Mouse (Mus musculus) MEL (cell line): ENCODE data around the gene Krt18. TPM values are rescaled to one million over a fixed set of nuclear protein-coding genes. Genes with fewer than 3 reads are reported as not detected.

Source experiments
- DNase-seq: peaks from one replicate; pipeline ENCODE4 v3.0.0; 2011; ENCODE audit warnings: low read depth, low spot score
- H3K27ac ChIP-seq: 2 replicates; pipeline ENCODE4 v1.5.1; 2012; ENCODE audit warnings: low read depth, mild to moderate bottlenecking, control low read depth, low read length, moderate library complexity; ENCODE audit not compliant: control insufficient read depth
- H3K27me3 ChIP-seq, 2 experiments: fragments of 150-350 bp in 1 of 2; sonication (generic) in 1 of 2; 2 replicates each; pipeline ENCODE4 v1.6.1; 2012; ENCODE audit warnings: low read length in 2 of 2, mild to moderate bottlenecking in 2 of 2, improper control_type of control experiment in 1 of 2, moderate library complexity in 1 of 2; ENCODE audit not compliant: insufficient read depth in 2 of 2, control insufficient read depth in 1 of 2
- H3K36me3 ChIP-seq, 2 experiments: 2 replicates each; pipeline ENCODE4 v1.6.1; 2012 to 2014; ENCODE audit warnings: low read length in 2 of 2, improper control_type of control experiment in 1 of 2, inconsistent platforms in 1 of 2, mild to moderate bottlenecking in 1 of 2; ENCODE audit not compliant: insufficient read depth in 2 of 2, control insufficient read depth in 1 of 2
- H3K4me1 ChIP-seq, 2 experiments: fragments of 150-350 bp in 1 of 2; sonication (generic) in 1 of 2; 2 replicates each; pipeline ENCODE4 v1.6.1; 2012; ENCODE audit warnings: low read length in 2 of 2, improper control_type of control experiment in 1 of 2, mild to moderate bottlenecking in 1 of 2; ENCODE audit not compliant: insufficient read depth in 2 of 2, control insufficient read depth in 1 of 2
- H3K4me3 ChIP-seq, 2 experiments: fragments of 150-350 bp in 1 of 2; sonication (generic) in 1 of 2; 2 replicates each; pipeline ENCODE4 v1.5.1; 2012; ENCODE audit warnings: low read depth in 2 of 2, low read length in 2 of 2, mild to moderate bottlenecking in 2 of 2, moderate library complexity in 2 of 2, control low read depth in 1 of 2, improper control_type of control experiment in 1 of 2; ENCODE audit not compliant: control insufficient read depth in 1 of 2, insufficient read depth in 1 of 2
- H3K79me2 ChIP-seq: 2 replicates; pipeline ENCODE4 v1.6.1; 2012; ENCODE audit warnings: mild to moderate bottlenecking, low read length, moderate library complexity; ENCODE audit not compliant: control insufficient read depth, poor library complexity, insufficient read depth
- H3K9ac ChIP-seq: 2 replicates; pipeline ENCODE4 v1.6.1; 2012; ENCODE audit warnings: low read depth, mild to moderate bottlenecking, control low read depth, low read length, moderate library complexity; ENCODE audit not compliant: control insufficient read depth, poor library complexity, severe bottlenecking
- H3K9me3 ChIP-seq: fragments of 150-350 bp; sonication (generic); replicated peaks from 2 replicates; pipeline ENCODE4 v1.6.1; 2012; ENCODE audit warnings: mild to moderate bottlenecking, low read length, improper control_type of control experiment, moderate library complexity; ENCODE audit not compliant: insufficient read depth
- CHD1 ChIP-seq: IDR thresholded peaks from 2 replicates; pipeline ENCODE4 v1.6.1; 2012; ENCODE audit warnings: low read depth, mild to moderate bottlenecking, inconsistent platforms, low read length, improper control_type of control experiment
- CHD2 ChIP-seq: IDR thresholded peaks from 2 replicates; pipeline ENCODE4 v1.6.1; 2011; ENCODE audit warnings: low read length, improper control_type of control experiment
- E2F4 ChIP-seq: IDR thresholded peaks from 2 replicates; pipeline ENCODE4 v1.6.1; 2011; ENCODE audit warnings: low read depth, low read length, improper control_type of control experiment, borderline replicate concordance
- ELF1 ChIP-seq: IDR thresholded peaks from 2 replicates; pipeline ENCODE4 v1.6.1; 2014; ENCODE audit warnings: low read depth, mild to moderate bottlenecking, inconsistent platforms, low read length, improper control_type of control experiment, moderate library complexity
- ETS1 ChIP-seq: IDR thresholded peaks from 2 replicates; pipeline ENCODE4 v1.6.1; 2012; ENCODE audit warnings: low read depth, mild to moderate bottlenecking, inconsistent platforms, low read length, improper control_type of control experiment, moderate library complexity
- GATA1 ChIP-seq: IDR thresholded peaks from 2 replicates; pipeline ENCODE4 v1.6.1; 2011; ENCODE audit warnings: low read depth, low read length, improper control_type of control experiment
- JUND ChIP-seq: IDR thresholded peaks from 2 replicates; pipeline ENCODE4 v1.6.1; 2011; ENCODE audit warnings: low read depth, mild to moderate bottlenecking, improper control_type of control experiment, low read length
- KAT2A ChIP-seq: conservative IDR thresholded peaks from 2 replicates; pipeline ENCODE4 v1.6.1; 2012; ENCODE audit warnings: low read depth, low read length, improper control_type of control experiment, inconsistent platforms
- MAX ChIP-seq: IDR thresholded peaks from 2 replicates; pipeline ENCODE4 v1.6.1; 2011; ENCODE audit warnings: low read length, improper control_type of control experiment
- MAZ ChIP-seq: IDR thresholded peaks from 2 replicates; pipeline ENCODE4 v1.6.1; 2012; ENCODE audit warnings: low read depth, mild to moderate bottlenecking, inconsistent platforms, low read length, improper control_type of control experiment
- MEF2A ChIP-seq: IDR thresholded peaks from 2 replicates; pipeline ENCODE4 v1.6.1; 2014; ENCODE audit warnings: low read depth, mild to moderate bottlenecking, inconsistent platforms, low read length, improper control_type of control experiment; ENCODE audit not compliant: poor library complexity, insufficient replicate concordance, severe bottlenecking; ENCODE audit errors: extremely low read depth
- MXI1 ChIP-seq: IDR thresholded peaks from 2 replicates; pipeline ENCODE4 v1.6.1; 2011; ENCODE audit warnings: mild to moderate bottlenecking, low read depth, low read length, improper control_type of control experiment
- MYB ChIP-seq: IDR thresholded peaks from 2 replicates; pipeline ENCODE4 v1.6.1; 2011; ENCODE audit warnings: mild to moderate bottlenecking, low read depth, low read length, improper control_type of control experiment
- NELFE ChIP-seq: IDR thresholded peaks from 2 replicates; pipeline ENCODE4 v1.6.1; 2011; ENCODE audit warnings: low read depth, low read length, improper control_type of control experiment
- NRF1 ChIP-seq: IDR thresholded peaks from 2 replicates; pipeline ENCODE4 v1.6.1; 2014; ENCODE audit warnings: low read depth, mild to moderate bottlenecking, inconsistent platforms, low read length, improper control_type of control experiment, moderate library complexity; ENCODE audit not compliant: poor library complexity, insufficient read depth, severe bottlenecking
- POLR2A ChIP-seq, 2 experiments: IDR thresholded peaks; 2 replicates each; pipeline ENCODE4 v1.6.1; 2011 to 2012; ENCODE audit warnings: low read length in 2 of 2, mild to moderate bottlenecking in 2 of 2, control low read depth in 1 of 2, improper control_type of control experiment in 1 of 2, low read depth in 1 of 2, moderate library complexity in 1 of 2; ENCODE audit not compliant: control insufficient read depth in 1 of 2, insufficient read depth in 1 of 2, poor library complexity in 1 of 2
- POLR2AphosphoS2 ChIP-seq: IDR thresholded peaks from 2 replicates; pipeline ENCODE4 v1.6.1; 2011; ENCODE audit warnings: low read length, improper control_type of control experiment
- POLR2AphosphoS5 ChIP-seq: IDR thresholded peaks from 2 replicates; pipeline ENCODE4 v1.6.1; 2012; ENCODE audit warnings: low read depth, borderline replicate concordance, mild to moderate bottlenecking, inconsistent platforms, low read length, moderate library complexity, mixed read lengths
- RAD21 ChIP-seq: IDR thresholded peaks from 2 replicates; pipeline ENCODE4 v1.6.1; 2011; ENCODE audit warnings: mild to moderate bottlenecking, low read depth, low read length, improper control_type of control experiment
- RCOR1 ChIP-seq: IDR thresholded peaks from 2 replicates; pipeline ENCODE4 v1.6.1; 2012; ENCODE audit warnings: low read depth, mild to moderate bottlenecking, inconsistent platforms, low read length, improper control_type of control experiment
- SMC3 ChIP-seq: IDR thresholded peaks from 2 replicates; pipeline ENCODE4 v1.6.1; 2011; ENCODE audit warnings: low read depth, low read length, improper control_type of control experiment
- TAL1 ChIP-seq: IDR thresholded peaks from 2 replicates; pipeline ENCODE4 v1.6.1; 2012; ENCODE audit warnings: mild to moderate bottlenecking, inconsistent platforms, low read length, moderate library complexity, mixed read lengths
- TBP ChIP-seq: IDR thresholded peaks from 2 replicates; pipeline ENCODE4 v1.8.0; 2011; ENCODE audit warnings: low read depth, low read length, improper control_type of control experiment
- USF1 ChIP-seq: IDR thresholded peaks from 2 replicates; pipeline ENCODE4 v1.6.1; 2014; ENCODE audit warnings: low read depth, mild to moderate bottlenecking, inconsistent platforms, low read length, improper control_type of control experiment, moderate library complexity
- ZC3H11A ChIP-seq: IDR thresholded peaks from 2 replicates; pipeline ENCODE4 v1.6.1; 2012; ENCODE audit warnings: low read depth, mild to moderate bottlenecking, inconsistent platforms, low read length, improper control_type of control experiment
- ZKSCAN1 ChIP-seq: IDR thresholded peaks from 2 replicates; pipeline ENCODE4 v1.6.1; 2012; ENCODE audit warnings: low read depth, mild to moderate bottlenecking, inconsistent platforms, low read length, improper control_type of control experiment, moderate library complexity
- ZMIZ1 ChIP-seq: IDR thresholded peaks from 2 replicates; pipeline ENCODE4 v1.6.1; 2012; ENCODE audit warnings: low read depth, mild to moderate bottlenecking, inconsistent platforms, low read length, improper control_type of control experiment, moderate library complexity
- ZNF384 ChIP-seq: IDR thresholded peaks from 2 replicates; pipeline ENCODE4 v1.6.1; 2012; ENCODE audit warnings: low read depth, mild to moderate bottlenecking, inconsistent platforms, low read length, improper control_type of control experiment
- polyA plus RNA-seq, 2 experiments: library from polyadenylated mRNA; stranded (reverse) in 1 of 2; unstranded in 1 of 2; fragments of >175 nt in 1 of 2; fragments of >200 nt in 1 of 2; gene quantifications; 2 replicates each; pipeline versions ENCODE4 v1.2.1 to v1.2.4; 2012; ENCODE audit warnings: low replicate concordance in 2 of 2, low read depth in 1 of 2; ENCODE audit not compliant: insufficient read length in 2 of 2, insufficient read depth in 1 of 2, missing spikeins in 1 of 2
- total RNA-seq: library from RNA; depleted of rRNA; stranded (reverse); fragments of 300-350 nt; gene quantifications from 2 replicates; pipeline ENCODE4 v1.2.3, GENCODE M21; 2012

Gene Krt18
- total and polyA plus RNA-seq, 3 experiments: 0.08 TPM; not detected in 2

- no peak for DNase-seq
- H3K27ac ChIP-seq: no peak overlapping the region
- no peaks in the 10 kb centered on the region for H3K9me3 ChIP-seq
- no peak overlapping the region for H3K4me3 ChIP-seq
- H3K4me1 ChIP-seq: no peaks in the 10 kb centered on the region
- H3K9ac ChIP-seq: no peak overlapping the region
- no peaks in the 10 kb centered on the region for H3K79me2 ChIP-seq
- no peaks in the 10 kb centered on the region for H3K36me3 ChIP-seq
- TF ChIP-seq POLR2A (IDR thresholded peaks at IDR 0.05; ENCODE audit: control insufficient read depth in 1 of 2, insufficient read depth in 1 of 2, low read depth in 1 of 2, low read length in 2 of 2, poor library complexity in 1 of 2) (no peak), MXI1 (no peak), ZMIZ1 (no peak), NRF1 (no peak), MYB (no peak), MAZ (no peak), CHD2 (no peak), NELFE (no peak)
- TF ChIP-seq, all 39 proteins: peak for 0
- H3K27me3 ChIP-seq: peaks cover 25 to 42% of the 10 kb centered on the region in 2 experiments
Observed at GRCm38 (mm10) chr15:102056495-102057174, 28.7 kb downstream of the Krt18 start.

DNA sequence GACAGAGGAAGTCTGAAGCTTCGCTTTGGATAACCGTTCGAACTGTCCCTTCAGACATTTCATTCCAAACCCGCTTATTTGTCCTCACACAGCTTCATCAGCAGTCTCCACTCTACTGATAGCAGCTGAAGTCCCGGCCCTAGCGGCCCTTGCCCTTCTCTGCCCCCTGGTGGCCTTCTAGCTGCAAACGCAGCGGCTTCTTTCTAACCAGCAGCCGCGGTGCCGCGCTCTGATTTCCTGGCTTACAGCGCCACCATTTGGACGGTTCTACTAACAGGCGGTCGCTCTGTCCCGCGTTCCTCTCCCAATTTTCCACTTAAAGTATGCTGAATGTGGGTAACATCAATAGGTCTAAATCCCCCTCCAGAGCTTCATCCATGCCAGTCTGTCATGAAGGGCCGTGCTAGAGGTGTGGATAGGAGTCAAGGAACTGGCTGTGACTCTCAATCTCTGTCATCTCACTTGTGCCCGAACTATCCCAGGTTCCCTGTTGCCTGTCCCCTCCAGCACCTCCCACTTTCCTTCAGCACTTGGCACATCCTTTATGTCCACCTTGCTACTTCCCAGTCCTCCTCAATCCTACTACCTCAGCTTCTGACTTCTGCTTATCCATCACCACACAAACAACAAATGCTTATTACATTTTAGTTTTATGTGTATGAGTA, 37.8 kb downstream of the Krt18 start:
- DNase-seq: peak; percentile 97
- H3K4me3 ChIP-seq: peak overlapping the region in 1 of 2 experiments; percentile 33; a peak in 2 of 4 replicates
- H3K4me1 ChIP-seq: peaks cover 0 to 13% of the 10 kb centered on the region in 2 experiments; a peak in 2 of 4 replicates
- peaks cover 3 to 4% of the 10 kb centered on the region in 2 experiments; a peak in 3 of 4 replicates for H3K27me3 ChIP-seq
- H3K9ac ChIP-seq: peak overlapping the region; percentile 31; the same call in 1 of the 2 replicates
- H3K27ac ChIP-seq: no peak overlapping the region
- H3K79me2 ChIP-seq: no peaks in the 10 kb centered on the region; the same call in 1 of the 2 replicates
- H3K9me3 ChIP-seq: no peaks in the 10 kb centered on the region
- H3K36me3 ChIP-seq: peaks cover 0 to 7% of the 10 kb centered on the region in 2 experiments; a peak in 2 of 4 replicates
- TF ChIP-seq RCOR1 (0 out of 2 replicates have a peak, but pooled peaks have one; percentile 45), MAX (no peak), JUND (no peak; the same call in 1 of the 2 replicates), POLR2AphosphoS2 (no peak), ZKSCAN1 (no peak), ZC3H11A (peak; percentile 100), CHD1 (no peak), E2F4 (no peak), RAD21 (no peak; the same call in none of the 2 replicates), MXI1 (peak; percentile 48; the same call in 1 of the 2 replicates), POLR2AphosphoS5 (no peak), KAT2A (no peak), POLR2A (IDR thresholded peaks at IDR 0.05; ENCODE audit: control insufficient read depth in 1 of 2, insufficient read depth in 1 of 2, low read depth in 1 of 2, low read length in 2 of 2, poor library complexity in 1 of 2) (no peak), GATA1 (no peak; the same call in 1 of the 2 replicates), ELF1 (0 out of 2 replicates have a peak, but pooled peaks have one; percentile 54), MEF2A (no peak), MYB (no peak), MAZ (no peak), ETS1 (no peak), ZMIZ1 (no peak), TAL1 (no peak), NELFE (no peak), SMC3 (peak; percentile 100), USF1 (no peak), ZNF384 (no peak), CHD2 (no peak), TBP (peak; percentile 72; the same call in 1 of the 2 replicates)
